Mouse (Mus musculus) hematopoietic stem cell, adult 5-6 weeks (primary cell): Measurements from ENCODE around the gene Tmem210. TPM values are rescaled to one million over a fixed set of nuclear protein-coding genes. Genes with fewer than 3 reads are reported as not detected.
A peak's percentile ranks its signal among the peaks of the same experiment; 100 is the strongest.

Experiments
- ATAC-seq, 2 experiments: fragments of 125-278 bp in 1 of 2; replicated peaks in 1 of 2; 2 replicates each; pipeline ENCODE4 v1.8.0; 2016 to 2017; ENCODE audit warnings: inconsistent platforms in 2 of 2, mild to moderate bottlenecking in 2 of 2, moderate number of reproducible peaks in 2 of 2, low read depth in 1 of 2, moderate TSS enrichment in 1 of 2; ENCODE audit not compliant: low FRiP score in 2 of 2, poor library complexity in 2 of 2, severe bottlenecking in 2 of 2, insufficient read depth in 1 of 2, low TSS enrichment in 1 of 2
- total RNA-seq: library from RNA; stranded (forward); fragments of 172-1452, 232-1000 nt; gene quantifications from 2 replicates; pipeline ENCODE4 v1.2.3, GENCODE M21; 2017

Gene Tmem210
- total RNA-seq, 1 experiment from 2014 or later, result not detected

- ATAC-seq, result peak in 1 of 2 experiments; percentile 36; a peak in 2 of 4 replicates
Observed at GRCm38 (mm10) chr2:25262795-25263622, 24.9 kb upstream of the Tmem210 start.

GRCm38 (mm10) chr2:25263623-25264285, 24.2 kb upstream of the Tmem210 start:
- ATAC-seq, result no peak

DNA sequence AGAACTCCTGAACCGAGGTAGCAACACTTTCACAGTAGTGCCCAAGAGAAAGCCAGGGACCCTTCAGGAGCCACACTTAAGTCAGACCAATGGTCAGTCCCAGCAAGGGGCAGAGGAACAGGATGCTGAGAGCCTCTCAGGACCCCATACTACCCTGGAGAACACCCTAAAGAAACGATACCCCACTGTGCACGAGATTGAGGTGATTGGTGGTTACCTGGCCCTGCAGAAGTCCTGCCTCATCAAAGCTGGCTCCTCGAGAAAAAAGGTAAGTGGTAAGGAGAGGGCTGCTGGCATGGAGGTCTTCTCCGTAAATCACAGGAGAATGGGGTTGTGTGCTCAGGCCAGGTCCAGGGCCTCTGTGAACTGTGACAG, 23.7 kb upstream of the Tmem210 start:
- ATAC-seq, result no peak

- ATAC-seq, result no peak
Observed at GRCm38 (mm10) chr2:25264851-25265250, 23.1 kb upstream of the Tmem210 start.

GRCm38 (mm10) chr2:25265897-25266656, 21.9 kb upstream of the Tmem210 start:
- ATAC-seq, result peak; percentile 23 to 25; a peak in 2 of 4 replicates

DNA sequence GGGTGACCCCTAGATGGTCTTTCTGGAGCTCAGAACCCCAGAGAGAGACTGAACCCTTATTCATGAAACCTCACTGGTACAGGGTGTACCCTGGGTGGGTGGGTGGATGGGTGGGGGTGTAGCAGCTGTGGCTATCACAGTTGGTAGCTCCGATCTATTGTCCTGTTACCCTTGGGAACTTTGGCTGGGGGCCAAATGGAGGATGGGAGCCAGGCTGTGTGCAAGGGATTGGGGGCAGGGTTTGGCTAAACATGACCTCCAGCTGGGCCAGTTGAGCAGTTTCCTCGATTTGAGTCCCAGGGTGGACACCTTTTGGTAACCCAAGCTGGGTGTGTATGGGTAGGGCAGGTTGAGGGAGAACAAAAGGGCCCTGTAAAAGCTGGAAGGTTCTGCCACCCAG, 21.2 kb upstream of the Tmem210 start:
- ATAC-seq, result no peak

DNA sequence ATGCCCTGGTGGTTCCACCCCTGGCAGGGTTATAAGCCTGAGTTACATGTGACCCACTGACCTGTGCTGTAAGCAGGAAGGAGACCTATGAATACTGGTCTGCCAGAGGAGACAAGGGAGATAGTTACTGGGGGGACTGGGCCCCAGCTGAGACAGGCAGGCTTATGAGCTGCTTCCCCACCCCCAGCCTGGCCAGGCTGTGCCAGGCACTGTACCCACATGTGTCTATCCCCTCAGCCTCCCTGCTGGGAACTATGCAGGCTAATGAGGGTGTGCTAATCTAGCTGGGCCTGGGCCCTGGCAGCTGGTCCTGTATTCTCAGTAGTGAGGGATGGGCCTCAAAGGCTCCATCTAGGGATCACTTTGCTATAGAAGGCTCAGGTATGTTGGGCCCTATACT, 20.7 kb upstream of the Tmem210 start:
- ATAC-seq, result no peak

GRCm38 (mm10) chr2:25267746-25268309, 20.1 kb upstream of the Tmem210 start:
- ATAC-seq, result no peak

DNA sequence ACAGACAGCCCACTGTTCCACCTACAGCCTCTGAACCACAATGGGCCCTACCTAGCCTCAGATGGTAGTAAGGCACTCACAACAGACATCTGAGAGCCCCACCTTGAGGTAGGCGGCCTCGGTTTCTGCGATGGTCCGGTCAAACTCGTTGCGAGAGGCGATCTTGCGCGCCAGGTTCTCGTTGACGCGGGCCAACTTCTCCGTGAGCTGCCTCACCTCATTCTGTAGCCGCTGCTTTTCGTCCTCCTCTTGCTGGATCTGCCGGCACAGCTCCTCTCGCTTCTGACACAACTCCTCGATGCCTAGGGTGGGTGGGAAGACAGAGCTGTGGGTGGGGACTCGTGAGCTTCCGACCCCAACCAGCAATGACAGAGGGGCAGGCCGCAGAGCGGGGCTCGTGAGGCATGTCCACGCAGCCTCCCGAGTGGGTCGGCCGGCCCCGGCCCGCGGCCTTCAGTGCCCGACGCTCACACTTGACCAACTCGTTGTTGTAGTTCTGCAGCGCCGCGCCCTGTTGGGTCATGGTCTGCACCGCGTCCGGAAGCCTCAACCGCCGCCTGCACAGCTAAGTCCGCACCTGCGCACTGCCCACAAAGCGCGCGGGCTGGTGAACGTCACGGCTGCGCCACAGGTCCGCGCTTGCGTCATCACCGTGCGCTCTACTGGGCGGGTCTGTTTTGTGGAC, 16.0 kb upstream of the Tmem210 start, which contains the start of the genes Ssna1 and Anapc2:
Ssna1 (minus strand) TSS at position 612 of the 685 bp plus-strand sequence.
Anapc2 (plus strand) TSS at position 652 of the 685 bp plus-strand sequence.
- peak; percentile 90 to 96 for ATAC-seq

GRCm38 (mm10) chr2:25272515-25272914, 15.4 kb upstream of the Tmem210 start:
- no peak for ATAC-seq

DNA sequence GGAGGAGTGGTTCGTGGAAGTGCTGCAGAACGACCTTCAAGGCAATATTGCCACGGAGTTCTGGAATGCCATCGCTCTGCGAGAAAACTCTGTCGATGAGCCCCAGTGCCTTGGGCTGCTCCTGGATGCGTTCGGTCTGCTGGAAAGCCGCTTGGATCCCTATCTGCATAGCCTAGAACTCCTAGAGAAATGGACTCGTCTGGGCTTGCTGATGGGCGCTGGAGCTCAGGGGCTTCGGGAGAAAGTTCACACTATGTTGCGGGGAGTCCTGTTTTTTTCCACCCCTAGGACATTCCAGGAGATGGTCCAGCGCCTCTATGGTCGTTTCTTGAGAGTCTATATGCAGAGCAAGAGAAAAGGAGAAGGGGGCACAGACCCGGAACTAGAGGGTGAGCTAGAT, 14.9 kb upstream of the Tmem210 start:
- no peak for ATAC-seq

GRCm38 (mm10) chr2:25278928-25279882, 8.7 kb upstream of the Tmem210 start:
- peak; percentile 86 to 89 for ATAC-seq

DNA sequence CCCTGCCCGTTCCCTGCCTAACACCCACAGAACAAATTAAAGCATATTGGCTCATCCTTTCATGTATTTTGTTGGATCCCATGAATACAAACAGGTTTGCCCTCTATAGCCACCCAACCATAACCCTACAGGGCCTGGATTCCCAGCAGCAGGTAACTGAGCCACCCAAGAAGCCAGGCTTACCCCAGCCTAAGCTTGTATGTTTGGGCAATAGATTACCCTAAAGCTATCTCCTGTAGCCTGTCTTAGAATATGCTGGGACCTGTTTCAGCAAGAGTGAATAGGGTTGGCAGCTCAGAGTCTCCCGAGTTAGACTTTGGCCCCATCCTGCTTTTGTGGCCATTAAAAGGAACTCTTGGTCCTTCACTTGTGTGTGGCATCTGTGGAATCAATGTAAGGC, 2.4 kb upstream of the Tmem210 start:
- no peak for ATAC-seq

DNA sequence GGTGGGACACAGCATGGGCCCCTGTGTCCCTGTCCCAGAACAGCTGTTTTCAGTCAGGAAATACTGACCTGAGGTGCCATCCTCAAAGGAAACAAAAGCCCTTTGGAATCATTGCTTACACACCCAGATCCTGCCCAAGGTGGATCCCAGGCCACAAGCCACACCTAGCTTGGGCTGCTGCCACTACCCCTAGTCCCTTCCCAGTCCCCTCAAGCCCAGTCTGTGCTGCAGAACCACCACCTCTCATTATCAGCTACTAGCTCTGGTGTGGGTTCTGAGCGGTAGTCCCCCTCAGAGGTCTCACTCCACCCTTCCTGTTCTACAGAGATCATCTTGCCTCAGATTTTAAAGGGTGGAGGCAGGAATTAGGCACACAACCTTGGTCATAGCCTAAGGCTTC, 1.6 kb upstream of the Tmem210 start:
- no peak for ATAC-seq

GRCm38 (mm10) chr2:25286837-25287636, 908 bp upstream of the Tmem210 start:
- no peak for ATAC-seq
